Mouse (Mus musculus): ENCODE measurements around the gene Arhgap9. TPM values are rescaled to one million over a fixed set of nuclear protein-coding genes. Genes with fewer than 3 reads are reported as not detected.

Gene Arhgap9
- polyA plus RNA-seq, 1 experiment = 19.2 TPM

- no peak for TF ChIP-seq CTCF (IDR thresholded peaks at IDR 0.05; ENCODE audit: insufficient read depth, low read length)
- TF ChIP-seq POLR2A (IDR thresholded peaks at IDR 0.05; ENCODE audit: borderline replicate concordance, extremely low read depth, low read depth, low read length) = no peak
- Histone ChIP-seq H3K4me1 (ENCODE audit: control insufficient read depth, insufficient read depth, low read length) (no peaks in the 10 kb centered on the region), H3K4me3 (replicated peaks; ENCODE audit: extremely low read depth, low read depth, low read length) (no peak overlapping the region)
- 32% methylated on average over 4 of the region's 4 CpGs for WGBS
- DNase-seq = no peak
Observed at GRCm38 (mm10) chr10:127318009-127318408, 3.8 kb upstream of the Arhgap9 start.

- no peak for TF ChIP-seq CTCF (IDR thresholded peaks at IDR 0.05; ENCODE audit: insufficient read depth, low read length)
- no peak for TF ChIP-seq POLR2A (IDR thresholded peaks at IDR 0.05; ENCODE audit: borderline replicate concordance, extremely low read depth, low read depth, low read length)
- 57% methylated on average over 7 of the region's 7 CpGs for WGBS
- no peak for DNase-seq
- H3K4me1 ChIP-seq (ENCODE audit: control insufficient read depth, insufficient read depth, low read length) = no peaks in the 10 kb centered on the region
- no peak overlapping the region for H3K4me3 ChIP-seq (replicated peaks; ENCODE audit: extremely low read depth, low read depth, low read length)
Observed at GRCm38 (mm10) chr10:127319969-127320368, 1.8 kb upstream of the Arhgap9 start.

- 58% methylated on average over 13 of the region's 13 CpGs for WGBS
- TF ChIP-seq CTCF (IDR thresholded peaks at IDR 0.05; ENCODE audit: insufficient read depth, low read length) (no peak), POLR2A (IDR thresholded peaks at IDR 0.05; ENCODE audit: borderline replicate concordance, extremely low read depth, low read depth, low read length) (no peak)
- Histone ChIP-seq H3K4me3 (replicated peaks; ENCODE audit: extremely low read depth, low read depth, low read length) (no peak overlapping the region), H3K4me1 (ENCODE audit: control insufficient read depth, insufficient read depth, low read length) (peaks cover 6% of the 10 kb centered on the region)
- no peak for DNase-seq
Observed at GRCm38 (mm10) chr10:127322178-127322577, 414 bp downstream of the Arhgap9 start.

- no peak overlapping the region for H3K4me3 ChIP-seq (replicated peaks; ENCODE audit: extremely low read depth, low read depth, low read length)
- no peak for DNase-seq
- peaks cover 6% of the 10 kb centered on the region for H3K4me1 ChIP-seq (ENCODE audit: control insufficient read depth, insufficient read depth, low read length)
- TF ChIP-seq CTCF (IDR thresholded peaks at IDR 0.05; ENCODE audit: insufficient read depth, low read length) = no peak
- TF ChIP-seq POLR2A (IDR thresholded peaks at IDR 0.05; ENCODE audit: borderline replicate concordance, extremely low read depth, low read depth, low read length) = no peak
- WGBS = 56% methylated on average over 4 of the region's 4 CpGs
Observed at GRCm38 (mm10) chr10:127322669-127323068, 905 bp downstream of the Arhgap9 start.

GRCm38 (mm10) chr10:127323131-127323855 lies 1.5 kb downstream of the Arhgap9 start:
- WGBS = 48% methylated on average over 17 of the region's 17 CpGs
- peaks cover 6% of the 10 kb centered on the region for H3K4me1 ChIP-seq (ENCODE audit: control insufficient read depth, insufficient read depth, low read length)
- H3K4me3 ChIP-seq (replicated peaks; ENCODE audit: extremely low read depth, low read depth, low read length) = peak overlapping the region; percentile 46
- TF ChIP-seq POLR2A (IDR thresholded peaks at IDR 0.05; ENCODE audit: borderline replicate concordance, extremely low read depth, low read depth, low read length) = no peak
- no peak for DNase-seq

GRCm38 (mm10) chr10:127324495-127324894 lies 2.7 kb downstream of the Arhgap9 start:
- TF ChIP-seq CTCF (IDR thresholded peaks at IDR 0.05; ENCODE audit: insufficient read depth, low read length) (peak; percentile 50), POLR2A (IDR thresholded peaks at IDR 0.05; ENCODE audit: borderline replicate concordance, extremely low read depth, low read depth, low read length) (no peak)
- no peak overlapping the region for H3K4me3 ChIP-seq (replicated peaks; ENCODE audit: extremely low read depth, low read depth, low read length)
- H3K4me1 ChIP-seq (ENCODE audit: control insufficient read depth, insufficient read depth, low read length) = peaks cover 6% of the 10 kb centered on the region
- 12% methylated on average over 7 of the region's 7 CpGs for WGBS
- peak; percentile 28 for DNase-seq

- Histone ChIP-seq H3K4me1 (ENCODE audit: control insufficient read depth, insufficient read depth, low read length) (peaks cover 6% of the 10 kb centered on the region), H3K4me3 (replicated peaks; ENCODE audit: extremely low read depth, low read depth, low read length) (no peak overlapping the region)
- WGBS = 43% methylated on average over 14 of the region's 14 CpGs
- TF ChIP-seq CTCF (IDR thresholded peaks at IDR 0.05; ENCODE audit: insufficient read depth, low read length) = no peak
- no peak for TF ChIP-seq POLR2A (IDR thresholded peaks at IDR 0.05; ENCODE audit: borderline replicate concordance, extremely low read depth, low read depth, low read length)
- no peak for DNase-seq
Observed at GRCm38 (mm10) chr10:127325454-127326016, 3.8 kb downstream of the Arhgap9 start.

- peak; percentile 30 for DNase-seq
- TF ChIP-seq POLR2A (IDR thresholded peaks at IDR 0.05; ENCODE audit: borderline replicate concordance, extremely low read depth, low read depth, low read length) (no peak), CTCF (IDR thresholded peaks at IDR 0.05; ENCODE audit: insufficient read depth, low read length) (no peak)
- WGBS = 10% methylated on average over 50 of the region's 54 CpGs
- H3K4me1 ChIP-seq (ENCODE audit: control insufficient read depth, insufficient read depth, low read length) = peaks cover 6% of the 10 kb centered on the region
- peak overlapping the region; percentile 35 for H3K4me3 ChIP-seq (replicated peaks; ENCODE audit: extremely low read depth, low read depth, low read length)
Observed at GRCm38 (mm10) chr10:127326017-127326801, 4.4 kb downstream of the Arhgap9 start.

- TF ChIP-seq CTCF (IDR thresholded peaks at IDR 0.05; ENCODE audit: insufficient read depth, low read length) (no peak), POLR2A (IDR thresholded peaks at IDR 0.05; ENCODE audit: borderline replicate concordance, extremely low read depth, low read depth, low read length) (no peak)
- Histone ChIP-seq H3K4me3 (replicated peaks; ENCODE audit: extremely low read depth, low read depth, low read length) (no peak overlapping the region), H3K4me1 (ENCODE audit: control insufficient read depth, insufficient read depth, low read length) (peaks cover 6% of the 10 kb centered on the region)
- no peak for DNase-seq
- WGBS = 30% methylated on average over 29 of the region's 29 CpGs
Observed at GRCm38 (mm10) chr10:127326828-127327227, 5.1 kb downstream of the Arhgap9 start.

All from lung, adult 2 months (tissue).